Mouse (Mus musculus) cerebellum, adult (tissue): ENCODE results near the gene Mfsd12.
A peak's percentile ranks its signal among the peaks of the same experiment; 100 is the strongest.

Source experiments
- ATAC-seq: cut with Nextera tagmentation; 2 replicates; pipeline ENCODE4 v1.9.2; 2017; ENCODE audit warnings: mild to moderate bottlenecking, moderate library complexity, mixed read lengths; ENCODE audit not compliant: insufficient number of reproducible peaks, low FRiP score, low TSS enrichment

Mfsd12 gene

DNA sequence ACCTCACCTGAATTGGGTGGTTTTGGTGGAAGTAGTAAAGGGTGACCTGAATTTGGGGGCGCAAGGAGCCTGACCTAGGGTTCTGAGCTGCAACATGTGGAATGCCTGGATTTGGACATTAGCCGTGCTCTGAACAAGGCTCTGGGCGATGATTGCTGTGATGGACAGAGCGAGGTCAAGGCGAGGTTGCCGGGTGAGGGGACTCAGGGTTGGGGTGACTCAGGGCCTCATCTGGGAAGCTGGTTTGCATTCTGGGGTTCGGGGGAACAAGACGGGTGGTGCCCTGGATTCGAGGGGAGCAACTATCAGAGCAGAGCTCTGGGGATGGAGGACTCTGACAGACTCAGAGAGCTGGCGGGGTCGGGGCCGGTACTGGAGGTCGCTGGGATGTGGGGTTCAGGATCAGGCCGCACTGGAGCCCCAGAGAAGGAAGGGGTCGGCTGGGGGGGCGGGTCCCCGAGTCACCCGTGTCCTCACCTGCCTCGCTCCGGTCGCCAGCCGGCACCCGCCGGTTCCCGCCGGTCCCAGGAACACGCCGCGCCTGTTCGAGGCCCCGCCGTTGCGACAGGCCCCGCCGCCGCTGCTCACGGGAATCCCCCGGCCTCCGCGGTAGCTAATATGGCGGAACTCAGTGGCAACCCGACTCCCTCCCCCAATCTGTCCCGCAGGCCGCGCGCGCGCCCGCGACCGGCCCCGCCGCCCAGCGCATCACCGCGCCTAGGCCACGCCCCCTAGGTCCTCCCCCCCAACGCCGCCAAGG is 20.7 kb downstream of the Mfsd12 start, which contains the start of gene Fzr1:
Fzr1 (minus strand) TSS at position 724 of the 760 bp plus-strand sequence.
- no peak for ATAC-seq

DNA sequence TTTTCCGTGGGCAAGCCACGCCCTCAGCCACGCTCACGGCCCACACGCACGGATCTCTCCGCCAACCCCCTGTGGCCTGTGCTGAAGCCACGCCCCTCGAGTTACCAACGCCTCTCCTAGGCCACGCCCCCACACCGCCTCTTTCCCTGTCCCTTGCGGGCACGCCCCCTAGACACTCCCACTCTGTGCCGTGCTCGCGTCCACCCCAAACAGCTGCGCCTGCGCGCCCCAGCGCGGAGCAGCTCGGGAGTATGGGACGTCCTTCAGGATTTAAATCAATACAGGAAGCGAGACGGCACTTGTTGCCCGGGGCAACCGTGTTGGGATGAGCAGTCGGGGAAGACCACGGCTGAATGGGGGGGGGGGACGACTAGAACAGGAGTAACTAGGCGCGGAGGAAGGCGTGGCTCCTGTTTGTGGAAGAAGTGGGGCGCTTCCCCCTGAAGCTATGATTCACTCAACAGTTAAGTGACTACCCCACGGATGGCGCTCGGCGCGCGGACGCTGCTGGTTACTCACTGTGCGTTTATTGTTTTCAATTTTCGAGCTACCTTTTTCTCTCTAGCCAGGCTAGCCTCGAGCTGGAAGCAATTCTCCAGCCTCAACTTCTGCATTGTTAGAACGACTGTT is 21.4 kb downstream of the Mfsd12 start:
- ATAC-seq: peak; percentile 91

DNA sequence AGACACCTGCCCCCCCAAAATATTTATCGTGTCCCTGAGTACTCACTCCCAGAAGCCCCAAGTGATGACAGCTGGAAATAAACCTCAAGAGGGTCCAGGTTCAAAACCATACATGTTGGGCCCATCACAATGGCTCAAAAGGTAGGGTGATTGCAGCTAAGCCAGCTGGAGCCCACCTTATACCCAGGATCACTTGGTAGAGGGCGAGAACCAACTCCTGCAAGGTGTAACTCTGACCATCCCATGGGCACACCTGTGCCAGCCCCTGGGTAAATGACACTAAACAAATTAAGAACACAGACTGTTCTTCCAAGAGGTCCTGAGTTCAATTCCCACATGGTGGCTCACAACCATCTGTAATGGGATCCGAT is 21.9 kb downstream of the Mfsd12 start:
- no peak for ATAC-seq

DNA sequence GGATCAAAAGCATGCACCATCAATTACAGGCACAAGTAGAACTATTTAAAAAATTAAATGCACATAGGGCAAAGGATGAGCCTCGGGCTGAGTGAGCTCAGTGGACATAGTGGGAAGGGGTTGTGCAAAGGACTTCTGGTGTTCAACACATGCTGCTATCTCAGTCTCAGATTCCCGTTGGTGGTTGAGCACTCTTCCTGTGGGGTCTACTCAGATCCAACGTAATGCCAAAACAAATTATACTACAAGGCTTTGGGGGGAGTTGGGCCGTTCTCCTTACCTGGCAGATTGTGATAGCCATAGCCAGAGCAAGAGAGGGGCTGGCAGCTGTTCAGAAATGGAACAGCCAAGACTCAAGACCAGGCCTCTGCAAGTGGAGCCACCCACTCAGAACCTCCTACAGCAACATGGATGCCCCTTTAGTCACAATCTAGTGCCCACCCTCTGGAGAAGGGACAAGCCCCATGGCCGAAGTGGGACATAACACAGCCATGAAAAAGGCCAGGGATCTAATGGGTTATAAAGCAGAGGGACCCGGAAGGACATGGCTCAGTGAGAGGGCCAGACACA is 22.6 kb downstream of the Mfsd12 start:
- ATAC-seq: no peak

DNA sequence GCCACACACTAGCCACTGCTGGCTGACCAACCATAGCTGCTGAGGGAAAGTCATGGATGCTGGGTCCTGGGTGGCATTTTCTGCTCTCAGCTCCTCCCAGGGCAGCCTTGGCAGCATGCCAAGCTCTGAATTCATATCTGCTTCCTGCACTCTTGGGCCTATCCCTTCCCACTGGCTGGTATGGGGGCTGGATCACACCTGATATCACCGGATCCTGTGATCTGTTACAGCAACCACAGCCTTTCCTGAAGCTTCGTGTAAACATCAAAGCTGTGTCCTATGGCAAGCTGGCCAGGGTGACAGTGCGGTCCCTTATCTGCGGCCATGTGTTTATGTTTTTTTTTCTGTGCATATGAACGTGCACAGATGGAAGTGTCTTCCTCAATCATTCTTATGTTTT is 24.7 kb downstream of the Mfsd12 start:
- ATAC-seq: no peak

DNA sequence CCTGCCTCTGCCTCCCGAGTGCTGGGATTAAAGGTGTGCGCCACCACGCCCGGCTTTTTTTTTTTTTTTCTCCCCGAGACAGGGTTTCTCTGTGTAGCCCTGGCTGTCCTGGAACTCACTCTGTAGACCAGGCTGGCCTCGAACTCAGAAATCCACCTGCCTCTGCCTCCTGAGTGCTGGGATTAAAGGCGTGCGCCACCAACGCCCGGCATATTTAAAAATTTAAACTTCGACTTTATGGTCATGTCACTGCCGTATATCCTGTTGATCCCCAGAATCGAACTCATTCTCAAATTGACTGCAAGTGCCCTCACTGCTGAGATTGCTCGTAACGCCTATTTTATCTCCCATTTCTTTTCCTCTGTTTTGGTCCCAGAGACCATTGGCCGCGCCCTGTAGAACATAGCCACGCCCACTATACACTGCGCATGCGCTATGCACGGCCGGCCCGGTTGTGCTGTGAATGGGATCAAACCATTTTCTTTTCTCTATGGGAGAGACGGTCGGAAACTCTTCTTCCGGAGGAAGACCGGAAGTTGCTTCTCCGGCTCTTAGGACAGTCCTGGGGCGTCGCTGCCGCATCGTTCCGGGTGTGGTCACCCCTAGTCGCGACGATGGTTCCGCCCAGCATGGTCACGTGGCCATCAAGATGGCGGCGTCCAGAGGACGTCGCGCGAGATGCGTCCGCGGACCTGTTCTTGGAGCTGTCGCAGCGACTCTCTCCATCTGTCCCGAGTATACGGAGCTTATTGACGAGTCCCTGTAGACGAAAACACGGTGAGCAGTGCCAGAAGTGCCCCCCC is 26.7 kb downstream of the Mfsd12 start, which contains the start of the genes Dohh and Gm48551:
Dohh (plus strand) TSS at position 627 of the 803 bp plus-strand sequence.
Gm48551 (plus strand) TSS at position 665 of the 803 bp plus-strand sequence.
- peak; percentile 94 for ATAC-seq

DNA sequence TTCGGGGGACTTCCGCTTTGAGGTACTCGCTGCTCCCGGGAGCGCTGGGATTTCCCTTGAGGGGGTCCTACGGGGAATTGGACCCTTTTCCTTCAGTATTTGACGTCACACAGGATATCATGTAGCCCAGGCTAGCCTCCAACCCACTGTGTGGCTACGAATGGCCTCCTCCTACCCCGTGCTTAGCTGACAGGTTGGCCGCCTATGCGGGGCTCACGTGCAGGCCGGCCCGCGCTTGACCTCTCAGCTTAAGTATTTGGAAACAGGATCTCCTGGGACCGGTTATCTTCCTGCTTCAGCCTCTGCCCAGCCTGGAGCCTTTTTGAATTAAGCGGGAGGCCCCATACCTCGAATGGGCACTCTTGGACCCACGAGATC is 27.3 kb downstream of the Mfsd12 start:
- ATAC-seq: no peak

DNA sequence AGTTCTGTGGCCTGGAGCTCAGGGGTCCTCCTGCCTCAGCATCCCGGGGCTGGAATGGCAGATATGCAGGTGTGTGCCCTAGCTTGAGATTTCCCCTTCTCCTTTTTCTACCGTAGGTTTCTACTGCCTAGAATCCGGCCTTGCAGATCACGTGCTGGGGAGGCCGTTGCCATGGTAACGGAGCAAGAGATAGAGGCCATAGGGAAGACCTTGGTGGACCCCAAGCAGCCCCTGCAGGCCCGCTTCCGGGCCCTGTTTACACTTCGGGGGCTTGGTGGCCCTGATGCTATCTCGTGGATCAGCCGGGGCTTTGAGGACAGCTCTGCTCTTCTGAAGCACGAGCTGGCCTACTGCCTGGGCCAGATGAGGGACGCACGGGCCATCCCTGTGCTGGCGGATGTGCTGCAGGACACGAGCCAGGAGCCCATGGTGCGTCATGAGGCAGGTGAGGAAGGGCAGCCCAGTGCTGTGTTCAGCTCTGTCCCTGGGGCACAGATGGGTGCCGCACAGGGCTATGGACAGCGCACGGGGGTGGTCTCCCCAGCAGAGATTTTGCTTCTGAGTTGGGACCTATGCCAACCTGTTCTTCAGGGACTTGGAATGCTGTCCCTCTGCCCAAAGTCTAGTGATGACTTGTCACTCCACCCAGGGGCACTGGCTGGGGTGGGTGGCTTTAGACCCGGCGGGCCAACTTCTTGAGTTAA is 28.5 kb downstream of the Mfsd12 start:
- no peak for ATAC-seq

DNA sequence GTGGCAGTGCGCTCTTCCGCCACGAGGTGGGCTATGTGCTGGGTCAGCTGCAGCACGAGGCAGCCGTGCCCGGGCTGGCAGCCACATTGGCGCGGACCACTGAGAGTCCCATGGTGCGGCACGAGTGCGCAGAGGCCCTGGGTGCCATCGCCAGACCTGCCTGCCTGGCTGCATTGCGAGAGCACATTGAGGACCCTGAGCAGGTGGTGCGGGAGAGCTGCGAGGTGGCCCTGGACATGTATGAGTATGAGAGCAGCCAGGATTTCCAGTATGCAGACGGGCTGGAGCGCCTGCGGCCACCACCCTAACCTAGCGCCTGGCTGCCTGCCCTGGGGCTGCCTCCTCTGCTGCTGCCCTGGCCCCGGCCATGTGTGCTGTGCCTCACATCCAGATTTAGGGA is 30.4 kb downstream of the Mfsd12 start:
- ATAC-seq: no peak

DNA sequence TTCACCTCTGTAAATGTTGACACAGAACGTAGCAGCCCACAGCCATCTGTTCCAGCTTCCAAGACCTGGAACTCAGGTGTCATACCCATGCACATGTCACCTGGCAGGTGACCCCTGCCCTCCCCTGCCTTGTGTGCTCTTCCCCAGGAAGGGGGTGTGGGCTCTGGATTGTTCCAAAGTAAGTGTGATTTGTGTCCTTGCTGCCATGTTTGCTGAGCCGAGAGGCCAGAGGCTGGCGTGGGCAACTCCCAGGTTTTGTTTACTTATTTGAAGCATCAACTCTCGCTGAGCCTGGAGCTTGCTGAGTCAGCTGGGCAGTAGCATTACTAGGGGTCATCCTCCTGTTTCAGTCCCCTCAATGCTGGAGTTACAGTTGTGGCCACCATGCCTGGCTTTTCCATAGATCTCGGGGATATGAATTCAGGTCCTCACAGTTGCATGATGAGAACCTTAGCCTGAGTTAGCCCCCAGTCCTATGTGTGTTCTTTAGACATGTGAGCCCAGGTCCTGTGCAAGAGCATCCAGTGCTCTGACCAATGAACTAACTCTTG is 31.3 kb downstream of the Mfsd12 start, which contains the start of gene Gm48552:
Gm48552 (plus strand) TSS at position 501 of the 551 bp plus-strand sequence.
- no peak for ATAC-seq

DNA sequence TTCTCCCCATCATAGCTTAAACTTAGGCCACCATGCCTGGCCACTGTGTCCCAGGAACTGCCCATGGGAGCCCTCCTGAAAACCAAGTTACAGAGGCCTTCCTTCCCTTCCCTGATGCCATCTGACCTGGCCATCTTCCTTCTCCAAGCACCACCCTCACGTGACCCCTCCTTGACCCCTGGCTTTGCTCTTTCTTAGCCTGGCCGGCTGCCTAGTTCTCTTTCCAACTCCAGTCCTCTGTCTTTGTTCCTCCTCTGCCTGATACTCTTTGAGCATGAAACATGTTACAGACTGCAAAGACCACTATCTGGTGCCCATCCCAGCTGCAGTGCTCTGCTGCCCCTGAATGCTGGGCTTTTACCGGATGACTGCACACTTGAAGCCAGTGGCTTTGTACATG is 32.1 kb downstream of the Mfsd12 start:
- ATAC-seq: no peak

DNA sequence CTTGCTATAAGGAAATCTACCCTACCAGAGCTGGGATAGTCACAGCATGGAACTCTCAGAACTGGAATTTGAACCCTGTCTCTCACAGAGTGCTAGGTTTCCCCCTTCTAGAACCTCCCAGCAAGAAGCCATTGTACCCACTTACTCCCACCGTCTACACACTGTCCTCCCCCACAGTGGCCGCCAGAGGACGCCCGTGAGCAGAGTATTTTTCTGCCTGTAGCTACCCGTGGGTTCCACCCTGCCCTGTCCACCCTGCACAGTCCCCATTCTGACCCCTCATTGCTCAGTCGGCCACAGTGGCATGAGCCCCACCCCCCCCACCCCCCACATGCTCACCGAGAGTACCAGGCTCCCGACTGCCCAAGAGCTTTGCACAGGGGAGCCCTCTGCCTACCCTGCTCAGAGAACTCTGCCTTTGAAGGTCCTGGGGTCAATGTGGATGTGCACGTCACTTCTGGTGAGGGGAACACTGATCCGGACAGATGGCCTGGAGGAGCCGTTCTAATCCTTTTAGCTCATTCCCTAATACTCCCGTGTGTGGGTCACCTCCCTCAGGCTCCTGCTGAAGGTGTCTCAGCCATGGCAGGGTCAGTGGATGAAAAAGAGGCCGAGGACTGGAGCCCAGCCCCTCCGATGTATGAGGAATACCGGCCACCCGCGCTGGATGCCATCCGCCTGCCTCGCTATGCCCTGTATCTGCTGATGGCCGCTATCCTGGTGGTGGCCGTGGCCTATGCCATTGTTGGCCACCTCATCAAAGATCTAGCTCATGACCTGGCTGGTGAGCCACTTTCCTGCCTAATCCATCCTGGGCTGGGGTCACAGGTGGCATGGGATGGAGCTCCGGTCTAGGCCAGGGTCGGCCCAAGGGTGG is 32.7 kb downstream of the Mfsd12 start:
- no peak for ATAC-seq

DNA sequence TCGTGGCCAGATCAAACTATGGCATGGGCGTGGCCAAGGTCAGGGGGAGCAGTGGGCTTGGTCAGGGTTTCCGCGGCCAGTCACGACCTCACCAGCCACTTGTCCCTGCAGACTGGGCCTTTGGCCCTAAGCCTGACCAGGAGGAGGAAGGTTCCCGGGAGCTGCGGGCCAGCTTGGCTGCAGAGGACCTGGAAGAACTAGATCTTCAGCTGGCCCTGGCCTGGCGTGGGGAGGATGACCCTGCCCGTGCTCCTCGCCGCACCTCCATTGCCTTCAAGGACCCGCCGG is 33.3 kb downstream of the Mfsd12 start:
- no peak for ATAC-seq

DNA sequence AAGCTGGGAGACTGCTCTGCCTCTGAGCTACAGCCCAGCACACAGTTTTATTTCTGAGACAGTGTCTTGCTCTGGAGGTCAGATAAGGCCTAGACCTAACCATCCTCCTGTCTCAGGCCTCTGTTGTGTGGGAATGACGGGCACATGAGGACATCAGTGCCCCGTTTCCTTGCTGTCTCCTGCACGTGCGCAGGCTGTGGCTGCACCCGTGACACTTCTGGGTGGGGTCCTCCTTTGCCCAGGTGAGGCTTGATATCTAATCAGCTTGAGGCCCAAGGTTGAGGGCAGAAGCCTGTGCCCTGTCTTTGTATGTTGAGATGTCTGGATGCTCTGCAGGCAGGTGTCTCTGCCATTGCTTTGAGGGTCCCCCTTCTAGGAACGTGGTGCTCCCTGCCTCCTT is 35.0 kb downstream of the Mfsd12 start:
- no peak for ATAC-seq

DNA sequence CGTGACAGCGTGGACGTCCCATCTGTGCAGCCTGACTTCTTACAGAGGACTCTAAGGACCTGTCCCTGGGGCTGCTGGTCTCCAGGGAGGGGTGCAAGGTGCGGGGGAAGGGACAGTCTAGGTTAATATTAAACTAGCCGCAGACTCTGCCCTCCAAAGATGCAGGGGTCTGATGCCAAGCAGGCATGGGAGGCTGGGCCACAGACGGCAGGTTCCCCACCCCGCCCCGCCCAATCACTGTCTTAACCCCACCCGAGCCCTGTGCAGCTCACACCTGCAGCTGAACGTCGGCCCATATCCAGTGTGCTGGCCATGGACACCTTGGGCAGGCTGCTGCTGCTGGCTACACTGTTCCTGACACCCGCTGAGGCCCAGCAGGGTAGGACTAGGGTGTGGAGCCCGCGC is 35.5 kb downstream of the Mfsd12 start, which contains the start of gene Smim24:
Smim24 (plus strand) TSS at position 271 of the 405 bp plus-strand sequence.
- ATAC-seq: no peak

DNA sequence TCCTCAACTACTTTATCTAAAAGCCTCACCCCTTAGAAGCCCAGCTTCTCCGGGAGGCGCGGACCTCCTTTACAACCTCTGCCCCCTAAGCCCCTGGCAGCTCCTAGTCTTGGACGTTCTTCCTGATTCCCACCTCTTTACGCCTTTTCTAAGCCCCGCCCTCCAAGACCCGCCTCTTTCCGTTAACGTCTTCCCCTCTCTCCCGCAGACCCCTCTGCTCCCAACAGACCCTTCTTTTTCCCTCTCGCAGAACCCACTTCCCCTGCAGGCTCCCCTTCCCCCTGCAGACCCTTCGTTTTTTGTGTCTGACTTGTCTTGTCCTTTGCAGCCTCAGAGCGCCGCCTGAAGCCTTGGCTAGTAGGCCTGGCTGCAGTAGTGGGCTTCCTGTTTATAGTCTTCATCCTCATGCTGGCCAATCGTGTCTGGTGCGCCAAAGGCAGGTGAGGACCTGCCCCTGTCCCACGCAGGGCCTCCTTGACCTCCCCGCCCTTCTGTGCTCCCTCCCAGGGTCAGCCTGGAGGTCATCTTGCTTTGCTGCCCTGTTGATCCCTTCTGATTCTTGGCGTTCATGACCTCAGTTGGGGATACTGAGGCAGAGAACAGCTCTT is 36.3 kb downstream of the Mfsd12 start:
- no peak for ATAC-seq

DNA sequence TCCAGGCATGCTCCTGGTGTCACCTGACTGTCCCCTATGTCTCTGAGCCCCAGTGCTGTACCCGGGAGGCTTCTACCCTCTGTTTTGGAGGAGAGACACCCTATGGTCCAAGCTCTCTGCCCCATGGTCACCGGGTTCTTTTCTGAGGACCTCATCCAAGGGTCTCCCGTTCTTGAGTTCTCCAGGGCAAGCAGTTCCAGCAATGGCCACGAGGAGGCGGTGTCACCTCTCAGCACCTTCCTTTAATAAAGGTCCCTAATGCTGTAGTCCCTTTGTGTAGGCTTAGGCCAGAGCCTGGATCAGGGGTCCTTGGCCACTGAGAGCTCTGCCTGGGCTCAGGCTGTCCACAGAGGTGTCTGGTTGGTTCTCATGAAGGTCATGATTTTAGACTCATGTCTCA is 37.8 kb downstream of the Mfsd12 start:
- ATAC-seq: no peak

DNA sequence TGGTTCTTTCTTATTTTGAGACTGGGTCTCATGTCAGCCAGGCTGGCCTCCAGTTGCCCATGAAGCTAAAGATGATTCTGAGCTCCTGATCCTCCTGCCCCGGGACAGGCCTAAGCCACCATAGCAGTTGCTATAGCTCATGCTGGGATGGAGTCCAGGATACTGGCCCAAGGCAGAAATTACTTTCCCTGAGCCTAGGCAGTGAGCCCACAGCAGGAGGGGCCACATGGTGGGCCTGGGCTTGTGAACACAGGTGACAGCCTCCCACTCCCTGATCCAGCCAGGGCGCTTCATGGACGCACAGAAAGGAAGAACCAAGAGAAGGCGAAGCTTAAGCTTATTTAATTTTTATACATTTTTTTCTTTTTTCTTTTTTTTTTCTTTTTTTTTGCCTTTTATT is 38.6 kb downstream of the Mfsd12 start:
- ATAC-seq: no peak

DNA sequence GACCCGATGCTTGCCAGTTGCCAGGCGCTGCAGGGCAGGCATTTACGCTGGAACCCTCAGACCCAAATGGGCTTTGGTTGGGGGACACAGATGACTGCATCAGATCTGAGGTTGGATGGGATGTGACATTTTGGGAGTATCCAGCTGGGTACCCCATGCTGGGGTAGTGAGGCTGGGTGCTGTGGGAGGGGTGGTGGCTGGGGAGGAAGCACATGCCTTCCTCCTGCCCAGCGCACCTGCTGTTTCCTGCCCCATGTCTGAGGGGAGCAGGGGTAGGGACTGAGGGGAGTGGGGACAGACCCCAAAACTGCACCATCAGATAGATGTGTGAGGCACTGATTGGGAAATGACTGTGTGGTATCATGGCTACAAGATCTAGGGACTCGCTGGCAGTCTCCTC is 39.5 kb downstream of the Mfsd12 start:
- ATAC-seq: no peak
